Mouse (Mus musculus): ENCODE data around the gene Stxbp3.

Gene Stxbp3

DNA sequence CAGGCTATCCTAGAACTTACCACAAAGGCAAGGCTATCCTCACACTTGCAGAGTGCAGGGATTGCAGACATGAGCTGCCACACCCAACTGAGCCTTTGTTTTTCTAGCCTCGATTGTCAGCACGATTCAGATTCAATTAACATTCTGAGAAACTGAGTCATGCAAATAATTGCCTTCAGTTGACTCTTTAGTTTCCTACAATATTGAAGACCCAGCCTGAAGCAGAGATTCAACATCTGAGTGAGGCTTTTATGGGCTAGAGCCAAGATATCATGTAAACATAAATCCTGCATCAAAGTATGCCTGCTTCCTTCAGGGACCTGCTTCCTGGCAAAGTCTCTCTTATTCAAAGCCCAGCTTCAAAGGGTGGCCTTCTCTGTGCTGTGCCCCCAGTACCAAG lies 76.6 kb downstream of the Stxbp3 start:
- DNase-seq (ENCODE audit: low spot score) = no peak

GRCm38 (mm10) chr3:108762597-108763111 lies 77.7 kb downstream of the Stxbp3 start:
- DNase-seq (ENCODE audit: low spot score) = no peak

DNA sequence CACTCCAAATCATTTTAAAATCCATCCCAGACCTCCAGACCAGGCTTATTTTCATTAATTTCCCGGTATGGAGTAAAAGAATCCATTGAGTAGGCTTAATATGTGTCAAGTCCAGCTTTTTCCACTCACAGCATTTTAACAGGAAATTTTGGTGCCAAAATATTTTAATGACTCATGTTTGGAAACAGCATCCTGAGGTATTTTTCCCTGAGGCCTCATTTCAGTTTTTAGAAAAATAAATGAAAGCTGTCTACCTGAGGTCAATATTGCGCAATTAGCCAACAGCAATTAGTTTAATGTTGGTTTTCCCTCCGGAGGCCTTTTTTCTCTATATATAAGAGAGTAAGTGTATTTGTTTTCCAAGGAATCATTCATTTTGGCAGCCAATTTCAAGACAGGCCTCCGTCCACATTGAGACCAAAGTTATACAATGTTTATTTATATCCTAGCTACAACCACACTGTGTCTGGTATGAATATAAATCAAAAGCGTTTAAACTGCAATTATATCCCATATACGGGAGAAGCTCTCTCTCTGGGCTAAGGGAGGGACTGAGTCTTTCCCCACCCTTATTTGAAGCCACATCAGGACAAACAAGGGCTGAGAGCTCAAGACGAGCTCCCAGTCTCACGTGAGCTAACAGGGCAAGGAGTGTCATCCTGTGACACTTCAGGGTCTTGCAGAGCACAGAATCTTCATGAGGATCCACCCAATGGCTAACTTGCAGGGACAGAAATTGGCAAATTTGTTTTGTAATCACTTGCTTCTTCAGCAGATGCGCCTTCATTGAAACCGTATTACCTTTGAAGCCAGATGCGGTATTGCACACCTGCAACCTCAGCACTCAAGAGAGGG lies 80.5 kb downstream of the Stxbp3 start:
- DNase-seq (ENCODE audit: low spot score) = no peak

DNA sequence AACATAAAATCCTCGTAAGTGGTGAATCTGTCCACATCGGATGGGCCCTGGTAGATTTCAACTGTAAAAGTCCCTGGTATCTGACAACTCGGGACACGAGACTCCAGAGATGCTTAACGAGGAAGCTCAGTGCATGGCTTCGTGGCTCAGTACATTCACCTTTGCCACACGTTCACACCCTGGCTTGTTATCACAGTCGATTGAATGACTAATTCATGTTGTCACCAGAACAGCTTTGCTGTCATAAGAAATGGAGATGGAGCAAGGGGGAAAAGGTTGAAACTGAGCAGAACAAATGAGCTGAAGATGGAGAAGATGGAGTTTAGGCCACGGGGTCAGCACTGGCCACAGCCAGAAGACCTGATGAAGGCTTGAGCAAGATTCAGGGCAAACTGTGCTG lies 82.8 kb downstream of the Stxbp3 start:
- no peak for DNase-seq (ENCODE audit: low spot score)

GRCm38 (mm10) chr3:108756131-108756530 lies 84.2 kb downstream of the Stxbp3 start:
- DNase-seq (ENCODE audit: low spot score) = no peak

- no peak for DNase-seq (ENCODE audit: low spot score)
These were observed 84.8 kb downstream of the Stxbp3 start for GRCm38 (mm10) chr3:108755542-108755941.

DNA sequence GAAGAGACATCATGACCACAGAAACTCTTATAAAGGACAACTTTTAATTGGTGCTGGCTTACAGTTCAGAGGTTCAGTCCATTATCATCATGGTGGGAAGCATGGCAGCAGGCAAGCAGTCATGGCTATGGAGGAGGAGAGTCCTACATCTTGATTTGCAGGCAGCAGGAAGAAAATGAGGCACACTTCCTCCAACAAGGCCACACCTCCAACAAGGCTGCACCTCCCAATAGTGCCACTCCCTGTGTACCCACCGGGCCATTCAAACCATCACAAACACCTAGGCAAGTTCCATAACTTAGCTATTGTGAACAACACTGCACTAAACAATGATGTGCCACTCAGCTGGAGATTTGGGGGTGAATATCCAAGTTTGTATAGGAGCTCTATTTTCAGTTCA lies 85.8 kb downstream of the Stxbp3 start:
- DNase-seq (ENCODE audit: low spot score) = no peak

GRCm38 (mm10) chr3:108751691-108752090 lies 88.6 kb downstream of the Stxbp3 start:
- DNase-seq (ENCODE audit: low spot score) = no peak

GRCm38 (mm10) chr3:108751061-108751460 lies 89.3 kb downstream of the Stxbp3 start:
- no peak for DNase-seq (ENCODE audit: low spot score)

DNA sequence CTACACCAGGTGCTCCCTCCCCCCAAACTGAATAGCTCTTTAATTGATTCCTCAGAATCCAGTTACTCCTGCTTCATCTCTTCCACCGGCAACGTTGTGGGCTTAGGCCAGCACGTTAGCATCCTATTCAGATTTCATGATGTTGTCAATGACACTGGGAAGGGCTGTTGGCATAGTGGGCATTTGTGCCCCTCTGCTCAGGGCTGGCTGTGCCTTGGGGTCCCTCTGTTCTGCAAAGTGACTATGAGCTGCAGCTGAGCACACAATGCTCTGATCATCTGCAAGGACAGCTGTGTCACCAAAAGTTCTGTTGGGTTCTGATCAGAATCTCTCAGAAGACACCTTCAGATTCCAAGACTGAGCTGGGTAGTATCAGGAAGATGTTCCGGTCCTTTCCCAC lies 96.3 kb downstream of the Stxbp3 start:
- no peak for DNase-seq (ENCODE audit: low spot score)

Measured in ovary, postnatal 36 days (tissue).